Comparison of ENCODE assay signal across 11 mouse cellular contexts in genomic region chr17:8843941-8844340, GRCm38 (mm10).
"Had no signal": no experiment of that assay in that cellular context is flagged by ENCODE, and none has a peak within 500 bp of the region (broad histone marks: within the 10 kb centered on the region; RNA-seq: fewer than 3 reads in every experiment).

No protein-coding gene starts in this region.

- H3K9me3 ChIP-seq: hindbrain, embryonic 15.5 days; limb, embryonic 13.5 days; midbrain, embryonic 12.5 days; neural tube, embryonic 13.5 days had no signal

- H3K4me2 ChIP-seq: hindbrain, embryonic 15.5 days; limb, embryonic 13.5 days; midbrain, embryonic 12.5 days; neural tube, embryonic 13.5 days had no signal

- DNase-seq: layer of hippocampus, adult 9-11 months; left cerebral cortex, postnatal 4 days; lung, adult 18-20 months; right cerebral cortex, postnatal 25 days; thymus, postnatal 36 days had no signal

- ATAC-seq: midbrain, embryonic 16.5 days had no signal

- H3K36me3 ChIP-seq: hindbrain, embryonic 15.5 days; limb, embryonic 13.5 days; midbrain, embryonic 12.5 days; neural tube, embryonic 13.5 days had no signal

- H3K27me3 ChIP-seq: hindbrain, embryonic 15.5 days; limb, embryonic 13.5 days; midbrain, embryonic 12.5 days; neural tube, embryonic 13.5 days had no signal

- H3K4me3 ChIP-seq: hindbrain, embryonic 15.5 days; limb, embryonic 13.5 days; midbrain, embryonic 12.5 days; neural tube, embryonic 13.5 days had no signal

- H3K27ac ChIP-seq: hindbrain, embryonic 15.5 days; limb, embryonic 13.5 days; liver, embryonic 14.5 days; midbrain, embryonic 12.5 days; neural tube, embryonic 13.5 days had no signal

- H3K9ac ChIP-seq: hindbrain, embryonic 15.5 days; limb, embryonic 13.5 days; liver, embryonic 14.5 days; midbrain, embryonic 12.5 days; neural tube, embryonic 13.5 days had no signal
